Mouse (Mus musculus) urinary bladder, postnatal 14 days (tissue): ENCODE results near the gene C1ra.
"Not testable (repeated sequence)": the region's sequence is repeated elsewhere in the genome, so short reads cannot be mapped to it uniquely, and the experiment has no call there.

ENCODE experiments used
- DNase-seq: peaks from one replicate; pipeline ENCODE4 v3.0.0; 2021; ENCODE audit warnings: low spot score

C1ra gene

DNA sequence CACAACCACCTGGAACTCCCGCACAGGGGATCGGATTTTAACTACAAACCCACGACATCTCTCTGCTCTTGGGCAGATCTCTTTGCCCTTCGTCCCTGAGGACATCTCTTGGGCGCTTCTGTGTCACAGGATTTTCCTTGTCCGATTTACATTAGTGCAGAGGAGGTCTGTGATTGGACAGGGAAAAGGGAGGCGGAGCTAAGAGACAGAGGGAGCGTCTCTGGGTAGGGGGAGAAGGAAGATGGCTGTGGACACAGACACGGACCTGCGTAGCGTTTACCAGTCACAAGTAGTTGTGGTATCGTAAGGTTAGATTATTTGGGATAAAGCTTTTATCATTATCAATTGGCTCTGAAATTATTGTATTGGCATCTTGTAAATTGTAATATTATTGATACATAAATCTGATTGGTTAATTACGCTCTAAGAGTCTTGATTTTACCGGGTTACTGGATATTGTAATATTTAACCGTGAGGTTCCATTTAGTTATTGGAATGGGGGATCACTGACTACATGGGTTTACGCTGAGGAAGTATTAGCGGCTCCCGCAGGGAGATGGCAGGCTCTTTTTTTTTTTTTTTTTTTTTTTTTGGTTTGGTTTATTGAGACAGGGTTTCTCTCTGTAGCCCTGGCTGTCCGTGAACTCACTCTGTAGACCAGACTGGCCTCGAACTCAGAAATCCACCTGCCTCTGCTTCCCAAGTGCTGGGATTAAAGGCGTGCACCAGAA, 26.6 kb upstream of the C1ra start:
- DNase-seq = no peak

DNA sequence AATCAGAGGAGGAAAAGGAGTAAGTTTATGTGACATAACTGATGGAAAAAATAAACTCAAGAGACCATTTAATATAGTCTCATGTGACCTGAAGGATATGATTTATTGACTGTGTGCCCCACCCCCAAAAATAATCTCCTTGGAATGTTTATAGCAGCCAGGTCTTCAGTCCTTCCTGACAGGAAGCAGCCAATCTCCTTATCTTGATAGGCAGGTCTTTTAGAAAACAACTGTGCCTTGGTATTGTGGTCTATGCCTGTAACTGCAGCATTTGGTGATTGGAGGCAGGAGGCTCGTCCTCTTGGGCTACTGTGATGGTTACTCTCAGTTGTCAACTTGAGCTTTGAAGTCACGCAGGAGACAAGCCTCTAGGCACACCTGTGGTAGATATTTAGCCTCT, 24.7 kb upstream of the C1ra start:
- no peak for DNase-seq

DNA sequence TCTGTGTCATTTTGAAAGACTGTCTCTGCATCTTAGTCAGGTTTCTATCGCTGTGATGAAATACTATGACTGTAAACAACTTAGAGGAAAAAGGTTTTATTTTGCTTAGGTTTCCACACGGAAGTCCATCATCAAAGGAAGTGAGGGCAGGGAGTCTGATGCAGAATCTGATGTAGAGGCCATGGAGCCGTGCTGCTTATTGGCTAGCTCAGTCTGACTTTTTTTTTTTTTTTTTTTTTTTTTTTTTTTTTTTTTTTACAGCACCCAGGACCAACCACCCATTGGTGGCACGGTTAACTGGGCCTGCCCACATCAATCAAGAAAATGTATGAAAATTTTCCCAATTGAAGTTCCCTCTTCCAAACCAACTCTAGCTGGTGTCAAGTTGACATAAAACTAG, 23.3 kb upstream of the C1ra start:
- DNase-seq = no peak

DNA sequence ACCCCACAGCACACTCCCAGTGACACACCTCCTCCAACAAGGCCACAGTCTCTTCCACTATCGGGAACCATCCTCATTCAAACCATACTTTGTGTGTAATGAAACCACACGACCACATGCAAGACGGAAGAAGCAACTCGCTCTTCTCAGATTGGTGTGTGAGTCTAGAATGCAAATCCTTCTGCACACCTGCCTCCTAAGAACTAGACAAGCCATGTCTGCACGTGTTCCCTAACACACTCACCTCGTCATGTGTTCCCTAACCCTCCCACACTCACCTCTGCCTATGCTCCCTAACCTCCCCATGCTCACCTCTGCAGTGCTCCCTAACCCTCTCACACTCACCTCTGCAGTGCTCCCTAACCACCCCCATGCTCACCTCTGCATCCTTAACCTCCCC, 20.8 kb upstream of the C1ra start:
- no peak for DNase-seq

DNA sequence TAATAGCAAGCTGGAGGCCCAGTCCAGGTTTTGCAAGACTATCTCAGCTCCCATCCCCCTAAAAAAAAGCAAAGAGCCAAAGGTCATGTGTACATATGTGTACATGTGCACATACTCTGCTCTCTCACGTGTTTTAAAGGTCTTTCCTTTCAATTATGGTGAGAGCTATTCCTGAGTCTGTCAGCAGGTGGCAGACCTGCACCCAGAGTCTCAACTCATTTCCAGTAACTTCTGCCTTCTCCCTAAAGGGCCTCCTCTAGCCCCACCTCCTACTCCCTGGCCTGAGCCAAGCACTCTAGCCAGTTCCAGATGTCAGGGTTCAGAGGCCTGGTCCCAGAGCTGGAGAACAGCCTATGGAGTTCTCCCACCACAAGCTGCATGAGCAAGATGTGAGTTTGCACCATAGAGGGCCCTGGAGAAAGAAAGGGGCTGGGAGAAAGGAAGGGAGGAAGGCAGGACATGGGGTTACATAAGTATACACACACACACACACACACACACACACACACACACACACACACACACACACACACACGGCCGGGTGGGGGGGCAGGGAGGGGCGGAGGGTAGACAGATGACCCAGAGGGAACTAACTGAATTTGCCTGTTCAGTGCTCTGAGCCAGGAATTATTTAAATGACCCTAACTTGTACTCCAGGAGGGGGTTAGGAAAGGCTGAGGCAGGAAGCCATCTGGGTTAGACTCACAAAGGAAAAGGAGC, 19.2 kb upstream of the C1ra start, which contains the start of gene C1rl:
Gene C1rl, plus strand, starts transcription at position 272 of the 720 bp plus-strand sequence.
- peak; percentile 86 for DNase-seq

DNA sequence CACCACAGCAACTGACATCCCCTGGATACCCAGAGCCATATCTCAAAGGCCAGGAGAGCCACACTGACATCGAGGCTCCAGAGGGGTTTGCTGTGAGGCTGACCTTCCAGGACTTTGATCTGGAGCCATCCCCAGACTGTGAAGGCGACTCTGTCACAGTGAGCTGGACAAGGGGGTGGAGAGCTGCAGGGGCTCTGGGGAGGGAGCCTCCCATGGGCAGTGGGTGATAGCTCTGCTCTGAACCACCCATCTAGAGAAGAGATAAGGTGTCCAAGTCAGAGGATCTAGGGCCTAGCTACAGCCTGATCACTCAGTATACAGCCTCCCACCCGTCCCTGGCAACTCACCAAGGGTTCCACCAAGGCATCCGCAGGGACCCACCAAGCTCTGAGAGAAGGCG, 18.3 kb upstream of the C1ra start:
- peak; percentile 46 for DNase-seq

DNA sequence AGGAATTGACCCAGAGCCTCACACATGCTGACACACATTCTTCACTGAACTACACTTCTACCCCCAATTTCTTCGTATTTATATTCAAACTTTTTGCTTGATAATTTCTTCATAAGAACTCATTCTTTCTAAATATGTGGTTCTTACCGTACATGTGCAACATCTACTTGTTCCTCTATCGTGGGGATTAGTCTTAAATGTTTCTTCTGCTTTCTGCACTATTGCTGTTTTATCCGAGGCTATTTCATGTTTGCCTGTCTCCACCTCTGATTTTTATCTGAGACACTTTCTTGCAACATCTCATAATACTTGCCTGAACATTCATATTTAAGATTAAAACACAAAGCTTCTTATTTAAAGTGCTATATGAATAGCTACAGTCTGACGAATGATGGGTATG, 16.2 kb upstream of the C1ra start:
- DNase-seq = no peak

DNA sequence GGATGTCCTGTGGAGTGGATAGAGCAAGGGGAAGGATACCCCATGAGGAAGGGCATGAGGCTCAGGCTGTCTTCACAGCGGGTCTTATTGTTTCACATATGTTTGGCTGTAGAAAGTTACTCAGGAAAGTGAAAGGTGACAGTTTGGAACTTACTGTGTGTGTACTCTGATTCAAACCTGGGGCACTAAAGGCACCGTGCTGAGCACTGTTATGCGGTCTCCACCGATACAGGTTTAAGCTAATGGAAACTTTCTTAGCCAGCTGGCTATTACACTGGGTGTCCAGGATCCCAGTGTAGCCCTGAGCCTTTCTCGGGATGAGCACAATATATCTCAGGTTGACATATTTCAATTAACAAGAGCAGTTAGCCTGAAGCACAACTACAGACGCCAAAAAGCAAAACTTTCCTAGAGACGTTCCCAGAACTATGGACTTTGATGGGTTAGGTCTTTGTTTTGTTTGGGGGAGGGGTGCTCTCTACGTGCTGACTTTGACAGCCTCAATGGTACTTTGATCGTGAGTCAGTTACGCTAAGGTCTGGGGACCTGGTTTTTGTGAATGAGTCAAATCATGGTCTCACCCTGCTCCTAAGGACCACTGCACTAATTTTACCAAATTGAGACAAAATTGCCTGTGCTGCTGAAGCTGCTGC, 12.2 kb upstream of the C1ra start:
- no peak for DNase-seq

DNA sequence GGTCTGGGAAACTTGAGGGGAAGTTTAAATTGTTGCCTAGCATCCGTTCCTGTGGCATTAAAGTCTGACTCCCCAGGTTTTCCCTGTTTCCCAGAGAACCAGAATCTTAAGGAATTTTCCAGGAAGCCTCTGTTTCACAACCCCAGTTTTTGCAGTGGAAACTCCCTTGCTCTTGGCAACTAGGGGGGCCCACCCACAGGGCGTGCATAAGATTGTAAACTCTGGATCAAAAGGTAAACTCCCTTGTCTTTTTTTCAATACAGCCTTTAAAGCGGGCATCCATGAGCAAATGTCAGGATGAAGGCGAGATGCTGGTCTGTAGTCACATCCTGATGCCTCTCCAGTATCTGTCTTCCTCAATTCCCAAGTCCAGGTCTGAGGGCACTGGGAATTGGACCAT, 10.7 kb upstream of the C1ra start:
- peak; percentile 60 for DNase-seq

DNA sequence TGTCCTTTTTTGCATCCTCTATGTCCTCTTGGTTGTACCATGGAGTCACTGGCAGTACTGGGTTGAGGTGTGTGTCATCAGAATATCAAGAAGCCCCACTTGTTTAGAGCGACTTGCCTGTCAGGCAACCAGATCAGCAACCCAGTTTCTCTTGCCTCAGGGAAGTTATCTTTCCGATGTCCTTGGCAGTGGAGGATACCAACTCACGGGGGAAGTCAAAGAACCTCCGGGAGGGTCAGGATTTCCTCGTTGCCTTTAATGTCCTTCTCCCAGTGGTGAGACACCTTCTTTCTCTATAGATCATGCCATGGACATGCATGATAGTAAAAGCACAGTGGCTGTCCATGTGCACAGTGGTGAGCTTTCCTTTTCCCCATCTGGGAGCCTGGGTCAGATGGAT, 10.2 kb upstream of the C1ra start:
- no peak for DNase-seq

DNA sequence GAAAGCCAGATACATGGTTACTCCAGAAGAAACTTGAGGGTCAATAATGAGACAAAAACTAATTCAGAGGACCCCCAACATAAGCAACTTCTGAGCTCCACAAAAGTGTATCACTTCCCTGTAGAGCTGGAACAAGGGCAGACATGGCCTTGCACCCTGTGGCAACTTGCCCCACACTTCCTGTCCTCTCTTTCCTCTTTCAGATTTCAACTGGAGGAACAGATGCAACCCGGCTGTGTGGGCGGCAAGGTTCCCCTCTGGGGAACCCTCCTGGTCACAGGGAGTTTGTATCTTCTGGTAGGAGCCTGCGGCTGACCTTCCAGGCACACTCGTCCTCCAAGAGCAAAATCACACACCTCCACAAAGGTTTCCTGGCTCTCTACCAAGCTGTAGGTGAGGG, 7.2 kb upstream of the C1ra start:
- DNase-seq = no peak

DNA sequence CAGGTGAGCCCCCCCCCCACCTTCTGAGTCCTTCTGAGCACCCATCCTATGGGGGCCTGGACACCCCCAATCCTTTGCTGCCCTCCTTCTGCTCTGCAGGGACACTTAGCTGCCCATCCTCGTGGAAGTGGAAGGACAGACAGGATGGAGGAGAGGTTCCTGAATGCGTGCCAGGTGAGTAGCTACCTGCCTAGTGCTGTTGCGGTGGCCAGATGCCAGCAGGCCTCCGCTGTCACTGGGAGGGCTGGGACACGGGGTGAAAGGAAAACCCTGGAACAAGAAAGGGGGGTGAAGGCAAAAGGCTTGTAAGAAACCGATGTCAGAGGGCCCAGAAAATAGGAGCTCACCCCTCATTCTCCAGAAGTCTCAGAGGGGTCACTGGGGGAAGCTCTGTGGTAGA, 5.2 kb upstream of the C1ra start:
- DNase-seq = no peak

DNA sequence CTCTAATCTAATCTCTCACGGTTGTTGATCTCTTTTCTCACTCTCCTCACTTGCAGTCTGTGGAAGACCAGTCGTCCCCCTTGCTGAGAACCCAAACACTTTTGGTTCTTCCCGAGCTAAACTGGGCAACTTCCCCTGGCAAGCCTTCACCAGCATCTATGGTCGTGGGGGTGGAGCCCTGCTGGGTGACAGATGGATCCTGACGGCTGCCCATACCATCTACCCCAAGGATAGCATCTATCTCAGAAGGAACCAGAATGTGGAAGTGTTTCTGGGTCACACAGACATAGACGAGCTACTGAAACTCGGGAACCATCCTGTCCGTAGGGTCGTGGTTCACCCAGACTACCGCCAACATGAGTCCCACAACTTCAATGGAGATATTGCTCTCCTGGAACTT, 3.9 kb upstream of the C1ra start:
- DNase-seq = no peak

DNA sequence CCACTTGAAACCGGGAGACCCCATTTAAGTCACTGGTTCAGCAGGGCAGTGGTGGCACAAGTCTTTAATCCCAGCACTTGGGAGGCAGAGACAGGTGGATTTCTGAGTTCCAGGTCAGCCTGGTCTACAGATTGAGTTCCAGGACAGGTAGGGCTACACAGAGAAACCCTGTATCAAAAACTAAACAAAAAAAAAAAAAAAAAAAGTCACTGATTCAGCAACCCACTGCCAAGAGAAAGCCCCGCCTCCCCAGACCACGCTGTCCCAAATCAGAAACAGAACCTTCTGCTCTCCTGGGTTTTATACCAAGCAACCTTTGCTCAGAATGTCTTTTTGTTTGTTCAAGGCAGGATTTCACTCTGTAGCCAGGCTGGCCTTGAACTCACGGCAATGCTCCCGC, 3.0 kb upstream of the C1ra start:
- DNase-seq = not testable (repeated sequence)

DNA sequence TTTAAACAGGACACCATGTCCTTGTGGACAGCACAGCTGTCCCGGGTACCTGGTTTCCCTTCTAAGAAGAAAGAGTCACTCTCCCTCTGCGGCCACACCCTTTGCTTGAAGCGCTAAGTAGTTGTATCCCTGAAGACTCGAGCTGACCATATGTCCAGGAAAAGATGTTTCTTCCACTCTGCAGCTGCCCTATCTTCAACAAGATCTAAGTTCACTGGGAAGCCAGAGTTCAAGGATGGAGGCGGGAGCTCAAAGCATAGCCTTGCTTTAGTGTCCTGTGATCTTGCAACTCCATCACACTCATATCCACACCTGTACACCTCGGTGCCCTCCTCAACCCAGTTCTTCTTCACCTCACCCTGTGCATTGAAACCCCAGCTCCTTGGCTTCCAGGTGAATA, 269 bp upstream of the C1ra start:
- DNase-seq = no peak

DNA sequence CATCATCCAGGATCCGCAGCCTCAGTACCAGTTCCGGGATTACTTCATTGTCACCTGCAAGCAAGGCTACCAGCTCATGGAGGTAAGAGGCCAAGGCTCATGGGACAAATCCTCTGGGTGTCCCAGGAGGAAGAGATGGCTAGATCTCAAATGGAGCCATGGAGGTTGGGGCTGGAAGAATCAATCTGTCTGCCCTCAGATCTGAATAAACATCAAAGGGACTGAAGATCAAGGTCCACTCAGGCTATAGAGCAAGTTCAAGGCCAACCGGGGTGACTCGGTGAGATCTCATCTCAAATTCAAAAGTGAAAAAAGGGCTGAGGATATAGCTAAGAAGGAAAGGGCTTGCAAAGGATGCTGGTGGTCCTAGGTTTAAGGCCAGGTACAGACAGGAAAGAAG, 5.5 kb downstream of the C1ra start:
- not testable (repeated sequence) for DNase-seq

DNA sequence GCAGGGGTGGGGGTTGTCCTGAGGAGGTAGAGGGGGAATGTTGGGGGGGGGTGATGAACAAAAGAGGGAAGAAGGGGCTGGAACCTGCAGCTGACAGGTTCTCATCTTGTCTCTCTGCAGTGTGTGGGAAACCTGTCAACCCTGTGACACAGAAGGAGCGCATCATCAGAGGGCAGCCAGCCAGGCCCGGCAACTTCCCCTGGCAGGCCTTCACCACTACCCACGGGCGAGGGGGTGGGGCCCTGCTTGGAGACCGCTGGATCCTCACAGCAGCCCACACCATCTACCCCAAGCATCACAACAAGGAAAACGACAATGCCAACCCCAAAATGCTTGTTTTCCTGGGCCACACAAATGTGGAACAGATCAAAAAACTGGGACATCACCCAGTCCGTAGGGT, 9.9 kb downstream of the C1ra start:
- not testable (repeated sequence) for DNase-seq

DNA sequence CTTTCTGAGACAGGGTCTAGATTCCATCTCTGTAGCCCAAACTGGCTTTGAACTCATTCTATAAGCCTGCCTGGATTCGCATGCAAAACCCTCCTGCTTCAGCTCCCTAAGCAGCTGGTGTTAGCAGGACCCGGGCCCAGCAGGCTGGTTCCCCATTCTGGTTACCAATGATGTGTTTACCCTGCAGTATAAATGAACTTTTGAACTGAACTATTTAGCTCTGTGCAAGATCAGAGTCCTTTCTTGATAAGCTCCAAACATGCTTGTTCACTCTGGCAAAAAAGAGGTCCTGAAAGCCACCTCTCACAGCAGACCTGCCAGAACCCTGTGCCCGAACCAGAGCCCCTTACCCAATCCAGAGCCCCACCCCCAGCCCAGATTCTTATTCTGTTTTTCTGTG, 15.7 kb downstream of the C1ra start:
- no peak for DNase-seq

DNA sequence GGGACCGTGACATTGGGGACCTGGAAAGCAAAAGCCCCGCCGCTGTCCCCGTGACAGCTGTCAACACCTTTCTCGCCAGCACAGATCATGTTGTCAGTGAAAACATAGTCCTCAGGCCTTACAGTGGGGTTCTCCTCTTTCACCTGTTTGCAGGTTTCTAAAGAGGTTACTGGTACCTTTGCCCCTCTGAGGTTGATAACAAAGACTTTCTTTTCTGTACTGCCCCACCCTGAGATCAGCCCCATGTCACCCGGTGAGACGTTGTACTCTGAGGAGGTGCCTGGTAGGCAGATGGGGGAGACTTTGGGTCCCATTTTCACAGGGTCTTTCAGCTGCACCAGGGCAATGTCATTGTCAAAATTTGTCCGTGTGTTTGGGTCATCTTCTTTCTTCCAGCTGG, 18.9 kb downstream of the C1ra start:
- DNase-seq = no peak

DNA sequence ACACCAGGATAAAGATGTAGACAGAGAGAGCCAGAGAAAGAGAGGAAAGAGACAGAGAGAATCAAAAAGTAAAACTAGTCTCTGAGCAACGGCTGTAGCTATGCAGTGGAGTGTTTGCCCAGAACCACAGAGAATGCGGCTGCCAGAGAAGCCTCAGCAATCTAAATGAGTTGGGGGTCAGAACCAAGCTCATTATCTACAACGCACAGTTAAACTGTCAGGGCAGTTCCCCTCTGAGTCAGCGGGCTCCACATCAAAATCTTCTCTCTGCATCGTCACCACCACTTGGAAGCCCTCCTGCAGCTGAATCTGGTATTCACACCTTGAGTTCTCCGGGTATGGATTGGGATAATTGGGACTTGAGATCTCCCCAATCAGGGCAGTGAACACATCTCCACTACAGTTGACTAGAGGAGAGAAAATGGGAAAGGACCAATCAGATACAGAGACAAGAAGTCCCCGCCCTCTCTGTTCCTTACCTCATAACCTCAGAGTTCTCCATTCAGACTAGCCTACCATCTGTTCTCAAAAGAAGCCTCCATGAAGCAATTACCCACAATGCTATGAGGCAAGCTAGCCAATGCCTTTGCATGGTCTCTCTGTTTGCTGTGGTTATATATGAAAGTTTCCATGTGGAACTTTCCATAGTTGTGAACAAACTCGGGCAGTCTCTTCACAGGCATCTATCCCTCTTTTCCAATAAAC, 24.1 kb downstream of the C1ra start:
- not testable (repeated sequence) for DNase-seq

DNA sequence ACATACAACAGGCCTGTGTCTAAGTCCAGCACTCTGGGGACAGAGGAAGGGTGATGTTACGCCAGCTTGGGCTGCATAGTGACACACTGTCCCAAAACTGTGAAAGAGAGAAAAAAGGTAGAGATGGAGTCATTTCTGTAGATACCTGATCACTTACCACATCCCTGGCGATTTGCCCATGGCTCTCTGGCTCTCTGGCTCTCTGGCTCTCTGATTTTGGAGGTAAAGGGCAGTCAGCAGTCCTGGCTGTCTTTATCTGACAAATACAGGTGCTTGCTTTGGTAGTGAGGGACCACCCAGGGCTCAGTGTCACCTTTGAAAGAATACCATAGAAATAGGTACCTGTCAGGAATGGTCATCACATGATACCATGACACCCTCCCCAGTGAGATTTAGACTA, 29.0 kb downstream of the C1ra start:
- not testable (repeated sequence) for DNase-seq

DNA sequence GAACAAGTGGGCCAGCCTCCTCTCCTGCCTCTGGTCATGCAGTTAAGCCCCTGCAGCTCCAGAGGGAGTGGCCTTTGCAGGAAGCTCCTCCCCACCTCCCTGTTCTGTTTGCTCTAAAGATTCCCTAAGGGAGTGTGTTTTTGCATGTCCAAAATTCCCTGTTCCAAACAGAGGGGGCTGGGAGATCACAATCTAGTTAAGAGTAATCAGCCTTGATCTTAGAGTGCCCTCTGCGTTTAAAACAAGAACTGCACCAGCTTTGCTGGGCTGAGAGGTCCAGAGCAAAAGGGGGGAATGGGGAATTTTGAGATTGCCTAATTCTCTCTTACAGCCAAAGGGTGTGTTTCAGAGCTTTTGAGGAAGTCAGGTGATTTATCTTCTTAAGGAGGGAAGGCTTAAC, 30.1 kb downstream of the C1ra start, which contains the start of gene C1s1:
Gene C1s1, minus strand, starts transcription at position 76 of the 400 bp plus-strand sequence.
- DNase-seq = peak; percentile 80

DNA sequence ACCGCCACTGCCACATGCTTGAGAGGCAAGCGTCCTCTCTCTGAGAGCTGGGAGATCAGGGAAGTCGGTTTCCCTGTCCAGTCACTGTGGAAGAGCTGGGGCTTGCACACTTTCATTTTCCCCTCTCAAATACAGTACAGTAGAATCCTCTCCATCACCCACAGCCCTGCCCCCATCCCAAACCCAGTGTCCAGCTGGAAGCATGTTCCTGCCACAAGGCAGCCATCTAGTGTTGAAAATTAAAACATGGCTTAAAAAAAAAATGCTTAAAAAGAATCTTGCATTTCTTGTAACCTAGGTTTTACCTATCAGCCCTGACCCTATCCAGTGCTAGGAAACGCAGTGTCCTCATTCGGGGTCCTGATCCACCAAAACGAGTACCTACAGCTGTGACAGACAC, 32.3 kb downstream of the C1ra start:
- peak; percentile 35 for DNase-seq
